Mouse (Mus musculus) right cerebral cortex, adult 2 months (tissue): Measurements from ENCODE around the gene Abcc3.

Source experiments
- DNase-seq, 2 experiments: peaks; one replicate each; pipeline ENCODE4 v3.0.0; 2021 to 2022; ENCODE audit warnings: low spot score in 2 of 2

The Abcc3 gene

DNA sequence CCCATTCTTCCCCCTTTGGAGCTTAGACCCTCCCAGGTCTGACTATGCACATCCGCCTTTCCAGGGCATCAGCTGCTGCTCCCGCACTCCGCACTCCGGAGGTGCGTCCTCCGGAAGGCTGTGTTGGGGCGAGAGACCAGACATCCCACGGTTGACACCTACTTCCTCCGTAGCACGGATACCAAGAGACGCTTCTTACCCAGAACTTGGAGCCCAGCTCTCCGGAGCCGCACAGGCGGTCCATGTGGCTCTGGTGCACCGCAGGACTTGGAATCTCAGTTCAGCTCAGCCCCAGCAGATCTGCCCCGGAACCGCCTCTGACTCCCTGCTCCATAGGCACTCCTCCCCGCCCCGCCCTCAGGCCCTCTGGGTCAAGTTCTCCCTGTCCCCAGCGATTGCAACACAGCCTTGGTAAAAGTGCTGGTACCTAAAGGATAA, at the start of gene Abcc3:
TSS of gene Abcc3 (minus strand) at position 326 of the 438 bp plus-strand sequence.
- DNase-seq, result no peak

- no peak for DNase-seq
These were observed 49.0 kb upstream of the Abcc3 start for GRCm38 (mm10) chr11:94441752-94442151.

GRCm38 (mm10) chr11:94441122-94441521, 48.3 kb upstream of the Abcc3 start:
- no peak for DNase-seq

DNA sequence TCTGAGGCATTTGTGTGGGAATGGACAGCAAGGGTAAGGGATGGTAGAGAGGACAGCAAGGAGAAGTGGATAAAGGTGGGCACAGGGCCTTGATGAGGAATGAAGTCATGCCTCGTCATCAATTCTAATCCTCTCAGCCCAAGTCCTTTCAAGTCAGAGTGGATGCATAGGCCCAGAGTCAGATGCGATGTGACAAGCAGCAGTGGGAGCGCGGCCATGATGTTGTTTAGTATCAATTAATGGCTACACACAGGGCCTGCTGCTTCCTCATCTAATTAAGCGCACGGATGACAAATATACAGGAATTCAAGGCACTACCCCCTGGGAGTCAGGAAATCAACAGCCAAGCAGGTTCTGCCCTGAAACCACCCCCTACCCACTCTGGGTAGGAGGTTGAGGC, 47.6 kb upstream of the Abcc3 start:
- DNase-seq, result no peak

GRCm38 (mm10) chr11:94429011-94429651, 36.3 kb upstream of the Abcc3 start:
- DNase-seq, result no peak

DNA sequence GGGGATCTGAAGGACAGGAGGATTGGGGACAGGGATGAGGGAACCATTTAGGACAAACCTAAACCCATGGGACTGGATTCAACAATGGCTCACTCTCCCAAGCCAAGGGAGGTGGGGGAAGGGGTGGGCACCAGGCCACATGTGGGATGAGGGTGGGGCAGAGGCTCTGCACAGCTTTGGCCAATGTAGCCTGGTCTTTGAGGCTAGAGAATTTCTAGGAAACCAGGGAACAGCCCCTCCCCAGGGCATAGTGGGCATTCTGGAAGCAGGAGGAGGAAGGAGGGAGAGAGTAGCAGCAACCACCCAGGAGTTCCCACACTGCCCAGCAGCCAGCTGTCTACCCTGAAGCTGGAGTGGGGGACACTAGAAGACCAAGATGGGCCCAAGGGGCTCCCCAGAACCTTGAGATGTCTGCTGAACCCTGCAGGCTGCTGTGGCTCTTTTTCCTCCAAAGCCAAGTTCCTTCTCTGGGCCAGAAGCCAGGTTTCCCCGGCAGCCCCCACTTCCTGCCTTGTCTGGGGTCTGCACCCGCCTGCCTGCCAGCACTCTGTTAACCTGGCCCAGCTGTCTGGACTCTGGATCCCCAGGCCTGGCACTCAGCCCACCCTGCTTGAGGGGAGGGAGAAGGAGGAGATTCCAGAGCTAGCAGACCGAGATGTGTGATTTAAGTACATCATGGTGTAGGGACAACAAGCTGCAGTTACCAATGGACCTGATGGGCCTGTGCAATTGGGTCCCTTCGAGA, 35.5 kb upstream of the Abcc3 start:
- no peak for DNase-seq

GRCm38 (mm10) chr11:94425656-94426055, 32.9 kb upstream of the Abcc3 start:
- peak; percentile 55 to 57 for DNase-seq

- no peak for DNase-seq
These were observed 32.4 kb upstream of the Abcc3 start for GRCm38 (mm10) chr11:94425215-94425614.

DNA sequence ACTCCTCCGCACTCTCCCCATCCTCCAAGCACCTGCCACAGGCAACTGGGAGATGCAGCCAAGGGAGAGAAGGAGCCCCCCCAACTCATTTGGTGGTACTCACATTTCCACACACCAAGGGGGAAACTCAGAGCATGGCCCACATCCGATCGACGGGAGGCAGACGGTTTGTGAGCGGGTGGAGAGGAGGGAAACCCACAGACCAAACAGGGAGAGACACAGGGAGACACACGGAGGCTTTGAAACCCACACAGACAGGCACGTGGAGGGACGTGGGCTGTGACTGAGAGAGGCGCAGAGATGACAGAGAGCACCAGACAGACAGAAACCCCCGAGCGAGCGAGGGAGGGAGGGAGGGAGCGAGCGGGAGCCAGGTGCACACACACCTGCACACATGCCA, 31.6 kb upstream of the Abcc3 start:
- peak in 1 of 2 experiments; percentile 60 for DNase-seq

DNA sequence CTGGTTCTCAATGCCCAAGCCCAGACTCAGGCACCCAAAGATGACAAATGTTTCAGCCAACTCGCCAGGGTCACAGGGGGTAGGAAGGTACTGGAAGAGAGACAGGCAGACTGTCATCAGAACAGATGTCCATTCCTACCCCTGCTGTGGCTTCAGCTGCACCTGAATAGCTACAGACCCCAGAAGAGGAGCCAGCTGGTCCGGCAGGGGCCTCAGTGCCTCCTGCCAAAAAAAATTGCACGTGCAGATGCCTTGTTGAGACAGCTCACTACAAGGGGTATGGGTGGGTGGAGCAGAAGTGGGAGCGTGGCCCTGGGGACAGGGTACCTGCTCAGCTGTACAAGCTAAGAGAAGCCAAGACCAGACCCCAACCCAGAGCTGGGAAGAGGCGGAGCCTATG, 31.1 kb upstream of the Abcc3 start:
- no peak for DNase-seq

- no peak for DNase-seq
These were observed 28.2 kb upstream of the Abcc3 start for GRCm38 (mm10) chr11:94420991-94421390.

- DNase-seq, result peak in 1 of 2 experiments; percentile 53
These were observed 27.5 kb upstream of the Abcc3 start for GRCm38 (mm10) chr11:94420325-94420724.

GRCm38 (mm10) chr11:94419004-94419727, 26.4 kb upstream of the Abcc3 start:
- DNase-seq, result no peak

- DNase-seq, result no peak
These were observed 21.2 kb upstream of the Abcc3 start for GRCm38 (mm10) chr11:94414042-94414441.

- DNase-seq, result no peak
These were observed 20.7 kb upstream of the Abcc3 start for GRCm38 (mm10) chr11:94413516-94413915.

- no peak for DNase-seq
These were observed 20.2 kb upstream of the Abcc3 start for GRCm38 (mm10) chr11:94412998-94413469.

DNA sequence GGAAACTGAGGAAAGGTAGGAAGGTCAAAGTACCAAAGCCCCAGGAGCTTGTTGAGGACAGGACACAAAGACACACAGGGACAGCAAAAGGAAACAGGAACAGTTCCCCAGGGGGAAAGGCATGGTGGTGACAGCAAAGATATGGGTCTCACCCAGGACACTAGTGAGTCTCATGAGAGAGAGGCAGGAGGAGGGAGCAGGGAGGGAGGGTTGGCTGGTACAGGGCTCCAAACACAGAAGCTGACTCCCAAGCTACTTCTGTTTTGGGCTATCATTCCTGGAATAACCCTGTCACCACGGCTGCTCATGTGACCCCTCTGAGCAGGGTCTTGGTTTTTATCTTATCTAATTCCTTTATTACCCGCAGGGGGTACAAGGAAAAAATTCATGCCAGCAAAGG, 19.8 kb upstream of the Abcc3 start:
- no peak for DNase-seq

DNA sequence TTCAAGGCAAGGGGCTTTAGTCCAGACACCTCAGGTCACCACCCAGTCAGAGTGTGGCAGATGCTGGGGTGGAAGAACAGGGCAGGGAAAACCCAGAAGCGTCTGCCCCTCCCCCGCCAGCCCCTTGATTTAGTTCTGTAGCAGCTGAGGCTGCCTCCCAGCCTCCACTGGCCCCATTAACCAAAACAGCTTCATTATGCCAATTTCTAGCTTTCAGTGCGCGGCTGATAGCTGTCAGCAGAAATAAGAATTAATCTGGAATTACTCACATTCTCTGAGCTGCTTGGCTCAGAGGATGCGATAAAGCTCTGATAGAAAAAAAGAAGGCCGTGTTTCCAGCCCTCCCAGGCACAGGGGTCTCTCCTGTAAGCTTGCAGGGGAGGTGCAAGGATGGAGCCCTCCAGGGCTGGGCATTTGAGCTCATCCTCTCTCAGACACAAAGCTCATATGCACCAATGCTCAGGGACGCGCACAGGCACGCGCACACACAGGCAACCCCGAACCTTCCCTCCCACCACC, 15.1 kb upstream of the Abcc3 start:
- DNase-seq, result no peak

- peak in 1 of 2 experiments; percentile 63 for DNase-seq
These were observed 12.6 kb upstream of the Abcc3 start for GRCm38 (mm10) chr11:94405348-94405747.

DNA sequence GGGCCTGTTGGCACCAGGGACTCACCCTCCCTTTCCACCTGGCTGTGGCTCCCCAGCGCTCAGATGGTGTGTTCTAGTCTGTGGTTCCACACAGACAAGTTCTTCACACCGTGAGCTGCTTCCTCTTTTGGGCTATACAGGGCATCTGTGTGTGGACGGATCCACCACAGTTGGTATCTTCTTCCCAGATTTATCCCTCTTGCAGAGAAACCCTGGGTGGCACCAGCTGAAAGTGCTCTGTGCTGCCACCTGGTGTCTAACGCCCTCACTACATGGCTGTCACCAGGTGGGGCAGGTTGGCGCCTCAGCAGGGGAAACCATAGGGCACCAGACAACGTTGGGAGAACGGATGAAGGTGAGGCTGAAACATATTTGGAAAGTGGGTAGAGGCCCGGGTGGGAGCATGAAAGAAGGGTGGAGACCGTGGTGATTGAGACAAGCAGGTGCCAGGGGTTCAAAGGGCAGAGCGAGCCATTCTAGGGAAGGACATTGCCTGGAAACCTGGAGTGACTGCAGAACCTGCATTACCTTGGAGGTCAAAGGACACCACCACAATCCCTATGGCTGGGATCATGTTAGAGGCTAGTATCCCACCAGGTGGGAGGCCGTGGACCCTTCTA, 12.0 kb upstream of the Abcc3 start:
- DNase-seq, result peak; percentile 84 to 90

DNA sequence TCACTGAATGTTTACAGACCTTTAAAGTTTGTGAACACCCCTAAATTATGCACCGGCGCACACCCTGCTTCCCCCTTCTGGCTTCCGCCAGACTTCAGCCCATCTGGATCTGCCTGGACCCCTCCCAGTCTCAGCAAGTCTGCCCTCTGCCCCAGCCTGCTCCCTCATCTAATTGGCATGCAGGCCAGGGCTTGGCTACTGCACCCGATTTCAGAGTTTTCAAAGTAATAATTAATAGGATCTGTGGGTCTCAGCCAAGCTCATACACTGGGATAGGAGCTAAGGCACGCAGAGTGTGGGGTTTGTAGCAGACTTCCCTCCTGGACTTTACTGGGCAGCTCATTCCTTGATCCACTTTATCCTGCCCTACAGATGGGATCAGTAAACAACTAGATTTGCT, 11.4 kb upstream of the Abcc3 start:
- DNase-seq, result no peak

DNA sequence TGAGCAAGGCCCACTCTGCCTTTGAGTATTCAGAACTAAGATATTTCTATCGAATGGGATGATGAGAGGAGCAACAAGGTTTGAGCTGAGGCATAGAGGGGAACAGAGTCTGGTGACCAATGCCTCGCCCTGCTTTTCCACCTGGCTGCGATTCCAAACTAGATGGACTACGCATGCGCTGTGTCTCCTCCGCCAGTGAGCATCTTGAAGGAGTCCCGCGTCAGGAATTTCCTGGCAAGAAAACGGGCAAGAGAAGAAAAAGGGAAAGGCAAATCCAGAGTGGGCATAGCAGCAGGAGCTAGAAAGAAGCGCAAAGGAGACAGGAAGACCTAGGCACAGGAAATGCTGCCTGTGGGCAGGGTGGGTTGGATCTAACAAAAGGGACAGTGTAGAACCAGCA, 11.0 kb upstream of the Abcc3 start:
- no peak for DNase-seq
